Mouse (Mus musculus) large intestine, adult 2 months (tissue): ENCODE data around the gene Gja4. TPM values are rescaled to one million over a fixed set of nuclear protein-coding genes. Genes with fewer than 3 reads are reported as not detected.

Source experiments
- DNase-seq: peaks from one replicate; pipeline ENCODE4 v3.0.0-alpha.2; 2012; ENCODE audit warnings: low read depth, low spot score
- WGBS: fragments of 180-500 bp; shearing (Covaris S2); methylation state at CpG from one replicate; pipeline ENCODE4 v1.1.7; 2018; 5-methylcytosine and 5-hydroxymethylcytosine counted together
- polyA plus RNA-seq: library from polyadenylated mRNA; depleted of rRNA; stranded (reverse); fragments of >200 nt; gene quantifications from 2 replicates; pipeline ENCODE4 v1.2.3, GENCODE M21; 2012

The Gja4 gene
- polyA plus RNA-seq, 1 experiment: 9.1 TPM

DNA sequence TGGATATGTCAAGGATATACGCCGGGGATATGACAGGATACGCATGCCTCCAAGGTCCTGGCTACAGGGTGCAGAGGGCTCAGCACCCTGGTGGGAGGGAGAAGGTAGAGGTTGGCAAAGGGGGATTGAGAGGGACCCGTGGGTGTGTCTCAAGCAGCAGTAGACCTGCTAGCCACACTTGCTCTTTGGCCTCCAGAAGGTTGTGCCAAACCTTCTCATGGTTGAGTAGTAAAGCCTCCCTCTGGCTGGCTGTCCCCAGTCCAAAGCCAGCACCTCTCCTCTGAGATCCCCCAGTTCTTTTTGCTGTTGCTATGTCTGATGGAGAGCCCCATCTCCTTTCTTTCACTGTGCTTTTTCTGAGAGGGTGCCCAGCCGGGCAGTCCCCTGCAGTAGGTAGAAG is 11.4 kb upstream of the Gja4 start:
- no peak for DNase-seq
- 42% methylated on average over 5 of the region's 5 CpGs for WGBS

DNA sequence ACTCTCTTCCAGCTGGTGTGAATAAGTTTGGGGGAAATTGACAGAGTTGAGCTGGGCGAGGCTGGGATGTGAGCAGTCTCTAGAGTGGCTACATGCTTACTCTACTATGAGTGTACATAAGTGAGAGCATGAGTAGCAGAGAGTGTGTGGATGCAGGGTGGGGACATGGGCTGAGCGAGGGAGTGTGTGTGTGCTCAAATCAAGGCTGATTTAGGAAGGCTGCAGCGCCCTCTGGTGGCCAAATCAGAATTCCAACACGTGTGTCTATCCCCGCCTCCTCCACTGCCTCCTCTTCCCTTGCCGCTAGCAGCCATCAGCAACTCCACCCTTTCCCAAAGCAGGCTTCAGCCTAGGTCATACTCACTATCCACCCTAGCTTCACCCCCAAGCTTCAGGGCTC is 10.9 kb upstream of the Gja4 start:
- 2% methylated on average over 6 of the region's 6 CpGs for WGBS
- no peak for DNase-seq

DNA sequence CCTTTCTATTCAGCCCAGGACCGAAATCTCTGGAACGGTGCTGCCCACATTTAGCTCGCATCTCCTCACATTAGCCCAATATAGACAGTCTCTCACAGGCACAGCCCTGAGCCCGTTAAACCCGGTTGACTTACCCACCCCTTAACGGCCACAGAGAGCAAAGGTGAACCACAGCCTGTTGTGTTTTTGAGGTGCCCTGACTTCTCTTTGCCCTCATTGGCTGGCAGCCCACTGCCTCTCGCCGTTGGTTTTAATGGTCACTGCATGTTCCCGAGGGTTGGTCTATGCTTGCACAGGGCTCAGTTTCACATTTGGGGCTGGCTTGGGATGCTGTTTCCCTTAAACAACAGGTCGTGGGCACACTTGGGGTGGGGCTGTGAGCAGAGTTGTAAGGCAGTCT is 10.5 kb upstream of the Gja4 start:
- DNase-seq: no peak
- 36% methylated on average over 10 of the region's 10 CpGs for WGBS

- DNase-seq: no peak
- WGBS: 37% methylated on average over 3 of the region's 3 CpGs
Observed at GRCm38 (mm10) chr4:127323651-127324050, 9.8 kb upstream of the Gja4 start.

GRCm38 (mm10) chr4:127319613-127320012 is 5.8 kb upstream of the Gja4 start:
- WGBS: 9% methylated on average over 3 of the region's 3 CpGs
- no peak for DNase-seq

GRCm38 (mm10) chr4:127317143-127317542 is 3.3 kb upstream of the Gja4 start:
- 69% methylated on average over 4 of the region's 4 CpGs for WGBS
- no peak for DNase-seq

- DNase-seq: no peak
- 85% methylated on average over 8 of the region's 8 CpGs for WGBS
Observed at GRCm38 (mm10) chr4:127315753-127316152, 1.9 kb upstream of the Gja4 start.

GRCm38 (mm10) chr4:127314585-127314984 is 746 bp upstream of the Gja4 start:
- DNase-seq: no peak
- 66% methylated on average over 9 of the region's 9 CpGs for WGBS

GRCm38 (mm10) chr4:127312349-127312748 is 1.5 kb downstream of the Gja4 start:
- no peak for DNase-seq
- 63% methylated on average over 24 of the region's 24 CpGs for WGBS

DNA sequence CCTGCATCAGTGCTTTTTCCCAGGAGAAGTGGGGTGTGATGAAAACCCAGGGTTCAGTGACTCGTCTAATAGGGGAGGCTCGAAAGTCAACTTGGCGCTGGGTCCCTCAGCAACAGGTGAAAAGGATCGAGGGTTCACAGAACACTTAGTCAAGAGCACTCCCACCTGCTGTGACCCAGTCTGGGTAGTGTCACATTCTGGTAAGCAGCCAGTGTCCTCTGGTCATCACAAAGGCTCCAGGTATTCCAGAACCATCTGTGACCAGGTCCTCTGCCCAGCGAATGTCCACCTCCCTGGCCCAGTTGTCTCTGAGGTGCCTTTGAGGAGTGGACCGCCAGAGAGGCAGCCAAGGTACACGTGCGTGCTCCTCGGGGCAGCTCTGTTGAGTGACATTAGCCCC is 2.3 kb downstream of the Gja4 start:
- WGBS: 59% methylated on average over 9 of the region's 9 CpGs
- no peak for DNase-seq

GRCm38 (mm10) chr4:127306915-127307314 is 6.9 kb downstream of the Gja4 start:
- 36% methylated on average over 2 of the region's 2 CpGs for WGBS
- DNase-seq: no peak

DNA sequence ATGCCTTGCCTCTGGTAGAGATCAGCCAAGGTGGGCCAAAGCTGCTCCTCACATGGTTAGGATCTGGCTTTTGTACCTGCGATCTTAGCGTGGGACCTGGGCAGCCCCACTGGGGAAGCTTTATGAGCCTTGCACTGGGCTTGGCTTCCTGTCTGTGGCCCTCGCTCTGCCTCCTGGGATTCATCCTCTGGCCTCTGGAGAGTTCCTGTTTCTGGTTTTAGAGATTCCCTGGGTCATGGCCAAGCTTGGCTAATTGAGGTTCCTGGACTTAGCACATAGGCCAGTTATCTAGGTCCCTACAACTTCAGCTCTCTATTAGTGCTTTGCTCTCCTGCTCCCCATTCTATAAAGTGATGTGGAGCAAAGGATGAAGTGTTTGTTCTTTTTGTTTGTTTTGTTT is 10.0 kb downstream of the Gja4 start:
- no peak for DNase-seq
- WGBS: 55% methylated on average over 3 of the region's 3 CpGs

DNA sequence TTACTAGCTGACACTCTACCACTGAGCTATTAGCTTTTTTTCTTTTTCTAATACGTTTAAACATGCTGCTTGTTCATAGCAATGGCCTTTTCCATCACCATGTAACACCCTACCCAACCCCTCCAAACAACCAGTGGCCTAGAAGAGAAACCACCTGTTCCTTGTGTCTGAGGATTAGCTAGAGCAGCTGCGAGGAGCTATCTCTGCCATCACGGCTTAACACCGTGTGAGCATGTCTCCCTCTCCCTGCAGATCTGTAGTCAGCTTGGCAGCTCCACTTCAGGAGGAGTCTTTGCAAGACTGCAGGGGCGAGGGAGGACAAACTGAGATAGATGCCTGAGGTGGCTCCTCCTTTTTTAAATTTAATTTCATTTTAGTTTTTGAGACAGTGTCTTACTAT is 13.3 kb downstream of the Gja4 start:
- WGBS: 72% methylated on average over 5 of the region's 5 CpGs
- DNase-seq: no peak

DNA sequence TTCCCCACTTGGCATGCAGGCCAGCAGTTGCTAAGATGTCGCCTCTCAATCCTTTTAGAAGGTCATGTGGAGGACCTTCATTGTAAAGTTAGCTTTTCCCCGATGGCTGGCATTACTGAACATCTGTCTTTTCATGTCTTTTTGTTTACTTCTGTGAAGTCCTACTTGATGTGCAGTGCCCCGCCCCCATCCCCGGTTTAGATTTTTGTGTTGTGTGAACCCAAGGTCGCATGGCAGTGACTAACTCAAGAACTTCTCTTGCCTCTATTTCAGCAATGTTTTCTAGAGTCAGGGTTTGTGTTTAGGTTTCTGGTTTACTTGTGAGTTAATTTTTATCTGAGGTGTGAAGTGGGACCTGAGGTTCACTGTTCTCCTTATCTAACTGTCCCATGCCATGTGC is 21.2 kb downstream of the Gja4 start:
- DNase-seq: no peak
- 64% methylated on average over 5 of the region's 5 CpGs for WGBS

DNA sequence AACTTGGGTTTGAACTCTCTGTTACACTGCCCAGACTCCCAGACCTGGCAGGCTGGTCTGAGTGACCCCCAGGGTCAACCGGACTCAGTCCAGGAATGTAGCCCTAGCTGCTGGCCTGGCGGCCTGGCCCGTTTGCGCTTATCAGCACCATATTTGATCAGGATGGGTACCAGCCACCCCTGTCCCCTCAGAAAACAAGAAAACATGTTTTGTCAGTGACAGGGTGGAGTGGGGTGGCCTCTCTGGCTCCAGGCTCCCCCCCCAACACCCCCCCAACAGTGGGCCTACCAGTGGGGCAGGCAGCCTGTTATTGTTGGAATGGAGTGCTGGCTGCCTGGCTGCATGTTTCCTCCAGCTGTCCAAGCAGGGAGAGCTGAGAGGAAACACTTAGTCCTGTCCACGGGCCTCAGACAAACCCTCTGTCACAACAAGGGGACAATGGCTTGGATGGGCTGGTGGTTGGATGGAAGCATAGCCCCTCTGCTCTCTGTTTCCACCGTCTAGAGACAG is 24.7 kb downstream of the Gja4 start:
- WGBS: 66% methylated on average over 6 of the region's 6 CpGs
- no peak for DNase-seq

GRCm38 (mm10) chr4:127286907-127287306 is 26.9 kb downstream of the Gja4 start:
- WGBS: 71% methylated on average over 4 of the region's 4 CpGs
- DNase-seq: no peak

- no peak for DNase-seq
- WGBS: 63% methylated on average over 9 of the region's 9 CpGs
Observed at GRCm38 (mm10) chr4:127279241-127279640, 34.6 kb downstream of the Gja4 start.

DNA sequence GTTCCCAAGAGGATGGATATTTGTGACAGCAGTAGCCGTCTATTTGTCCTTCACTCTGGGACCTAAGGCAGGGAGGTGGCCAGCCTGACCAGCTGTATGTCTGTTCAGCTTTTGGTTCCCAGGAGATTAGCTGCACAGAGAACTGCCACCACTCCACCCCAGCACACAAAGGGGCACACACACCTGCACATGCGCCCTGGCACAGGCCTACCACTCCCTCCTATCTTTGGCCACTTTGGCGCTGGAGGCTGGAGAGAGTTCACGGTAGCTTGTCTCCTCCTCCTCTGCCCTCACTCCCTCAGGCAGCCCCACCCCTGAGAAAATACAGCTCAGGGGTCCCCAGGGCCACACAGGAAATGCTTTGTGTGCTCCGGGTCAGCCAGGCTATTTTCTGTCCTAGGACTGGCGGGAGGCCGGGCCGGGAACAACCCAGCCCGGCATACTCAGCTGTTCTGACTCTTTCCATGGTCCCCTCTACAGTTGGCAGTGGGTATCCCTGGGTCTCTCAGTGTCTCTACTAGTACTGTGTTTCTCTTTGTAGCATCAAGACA is 35.3 kb downstream of the Gja4 start:
- WGBS: 35% methylated on average over 9 of the region's 9 CpGs
- no peak for DNase-seq

DNA sequence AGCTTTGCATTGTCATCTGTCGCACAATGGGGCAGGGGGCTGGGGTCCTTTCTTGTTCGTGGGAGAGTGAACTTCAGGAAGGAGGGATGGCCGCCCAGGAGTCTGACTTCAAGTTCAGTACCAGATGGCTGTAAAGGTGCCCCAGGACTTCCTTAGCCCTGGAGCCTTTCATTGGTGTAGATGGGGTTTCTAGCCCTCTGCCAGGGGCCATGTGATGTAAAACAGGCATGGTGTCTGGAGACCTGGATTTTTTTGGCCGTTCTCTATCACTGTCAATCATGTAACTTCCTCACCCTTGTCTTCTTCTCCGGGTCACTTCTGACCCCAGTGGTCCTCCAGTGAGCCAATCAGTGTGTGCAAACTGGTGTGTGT is 49.7 kb downstream of the Gja4 start:
- DNase-seq: no peak
- 80% methylated on average over 5 of the region's 5 CpGs for WGBS

DNA sequence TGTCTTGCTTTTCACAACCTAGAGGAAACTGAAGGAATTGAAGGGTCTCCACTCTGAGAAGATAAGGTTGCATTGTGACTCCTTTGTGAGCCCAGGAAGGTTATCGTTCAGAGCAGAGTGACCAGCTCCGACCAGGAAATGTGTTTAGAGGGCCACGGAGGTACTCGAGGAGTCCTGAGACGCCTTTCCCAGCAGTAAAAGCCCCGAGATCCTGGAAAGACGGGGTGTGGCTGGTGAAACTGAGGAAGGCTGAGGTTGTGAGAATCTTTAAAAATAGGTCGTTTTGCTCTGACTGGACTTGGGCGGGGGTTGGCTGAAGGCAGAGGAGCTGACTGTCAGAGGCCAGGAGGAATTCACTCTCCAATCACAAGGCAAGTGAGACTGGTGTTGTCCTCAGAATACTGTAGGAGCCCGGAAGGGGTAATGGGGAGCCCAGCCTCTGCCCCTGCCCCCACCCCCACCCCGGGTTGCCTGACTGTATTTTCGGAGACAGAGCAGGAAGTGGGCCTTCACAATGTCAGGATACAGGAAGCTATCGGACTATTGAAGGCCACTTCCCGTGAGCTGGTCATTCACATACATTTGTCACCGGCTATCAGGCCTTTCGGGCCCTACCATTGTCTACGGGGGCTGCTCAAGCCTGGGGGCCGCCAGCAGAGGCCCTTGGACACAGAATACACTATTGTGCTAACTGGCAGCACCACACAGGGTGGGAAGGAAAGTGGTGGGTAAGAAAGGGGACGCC is 50.2 kb downstream of the Gja4 start:
- 57% methylated on average over 19 of the region's 19 CpGs for WGBS
- DNase-seq: no peak

GRCm38 (mm10) chr4:127261601-127262000 is 52.2 kb downstream of the Gja4 start:
- DNase-seq: no peak
- 88% methylated on average over 14 of the region's 14 CpGs for WGBS
